Mouse (Mus musculus) heart, embryonic 15.5 days (tissue): ENCODE results near the gene Trpm4. TPM values are rescaled to one million over a fixed set of nuclear protein-coding genes. Genes with fewer than 3 reads are reported as not detected.

ENCODE experiments used
- polyA plus RNA-seq: library from polyadenylated mRNA; unstranded; fragments of >200 nt; fragmentation: Nextera tagmentation; extraction: Ambion mirVana; gene quantifications from 2 replicates; pipeline ENCODE4 v1.2.1, GENCODE M21; 2015

Gene Trpm4
- polyA plus RNA-seq, 1 experiment from 2014 or later, result 12.7 TPM

Other genes with a start within 250 kb of the Trpm4 start
- 223 and 285 TPM in 2 replicates for gene Rcn3, start 241.6 kb downstream of the Trpm4 start, polyA plus RNA-seq
- 52.5 and 62.7 TPM in 2 replicates for gene Fcgrt, start 229.9 kb downstream of the Trpm4 start, polyA plus RNA-seq
- 794 and 808 TPM in 2 replicates for gene Rps11, start 209.3 kb downstream of the Trpm4 start, polyA plus RNA-seq
- 697 and 762 TPM in 2 replicates for gene Rpl13a, start 205.0 kb downstream of the Trpm4 start, polyA plus RNA-seq
- gene Gm45713, start 197.5 kb downstream of the Trpm4 start, polyA plus RNA-seq, result 0.22 TPM in 1 of 2 replicates, not detected in the other
- gene Flt3l, start 197.3 kb downstream of the Trpm4 start, polyA plus RNA-seq, result 1.5 and 2.2 TPM in 2 replicates
- gene Pih1d1, start 179.5 kb downstream of the Trpm4 start, polyA plus RNA-seq, result 76.5 and 77.3 TPM in 2 replicates
- 26.4 and 40.4 TPM in 2 replicates for gene Aldh16a1, start 179.2 kb downstream of the Trpm4 start, polyA plus RNA-seq
- 2.7 and 3.5 TPM in 2 replicates for gene Slc17a7, start 169.8 kb downstream of the Trpm4 start, polyA plus RNA-seq
- gene Gfy, start 154.2 kb downstream of the Trpm4 start, polyA plus RNA-seq, result 0.10 TPM in 1 of 2 replicates, not detected in the other
- not detected in 2 replicates for gene Pth2, start 152.8 kb downstream of the Trpm4 start, polyA plus RNA-seq
- gene Ccdc155, start 128.9 kb downstream of the Trpm4 start, polyA plus RNA-seq, result 0.53 and 0.80 TPM in 2 replicates
- 0.90 and 1.2 TPM in 2 replicates for gene Dkkl1, start 121.6 kb downstream of the Trpm4 start, polyA plus RNA-seq
- gene Tead2, start 118.0 kb downstream of the Trpm4 start, polyA plus RNA-seq, result 89.0 and 106 TPM in 2 replicates
- 2.4 and 8.3 TPM in 2 replicates for gene Cd37, start 94.7 kb downstream of the Trpm4 start, polyA plus RNA-seq
- 0.11 and 0.18 TPM in 2 replicates for gene Slc6a16, start 92.7 kb downstream of the Trpm4 start, polyA plus RNA-seq
- not detected in 2 replicates for gene Slc6a21, start 56.3 kb downstream of the Trpm4 start, polyA plus RNA-seq
- gene Hrc, start 1.5 kb upstream of the Trpm4 start, polyA plus RNA-seq, result 25.2 and 26.4 TPM in 2 replicates
- gene Ppfia3, start 33.2 kb upstream of the Trpm4 start, polyA plus RNA-seq, result 1.6 and 2.1 TPM in 2 replicates
- gene Lin7b, start 36.8 kb upstream of the Trpm4 start, polyA plus RNA-seq, result 1.2 and 1.3 TPM in 2 replicates
- 123 and 146 TPM in 2 replicates for gene Snrnp70, start 62.0 kb upstream of the Trpm4 start, polyA plus RNA-seq
- 0.33 and 0.58 TPM in 2 replicates for gene Kcna7, start 71.9 kb upstream of the Trpm4 start, polyA plus RNA-seq
- 0.81 and 1.6 TPM in 2 replicates for gene Ntf5, start 79.9 kb upstream of the Trpm4 start, polyA plus RNA-seq
- not detected in 2 replicates for gene Lhb, start 87.0 kb upstream of the Trpm4 start, polyA plus RNA-seq
- gene Gys1, start 101.1 kb upstream of the Trpm4 start, polyA plus RNA-seq, result 111 and 113 TPM in 2 replicates
- 65.0 and 82.1 TPM in 2 replicates for gene Ruvbl2, start 104.3 kb upstream of the Trpm4 start, polyA plus RNA-seq
- gene Ftl1, start 126.1 kb upstream of the Trpm4 start, polyA plus RNA-seq, result 3,328 and 3,965 TPM in 2 replicates
- gene Bax, start 133.1 kb upstream of the Trpm4 start, polyA plus RNA-seq, result 107 and 112 TPM in 2 replicates
- 0.28 and 1.3 TPM in 2 replicates for gene Tulp2, start 148.1 kb upstream of the Trpm4 start, polyA plus RNA-seq
- gene Gm45808, start 153.0 kb upstream of the Trpm4 start, polyA plus RNA-seq, result not detected in 2 replicates
- 4.0 and 4.1 TPM in 2 replicates for gene Dhdh, start 155.0 kb upstream of the Trpm4 start, polyA plus RNA-seq
- 144 and 177 TPM in 2 replicates for gene Nucb1, start 176.6 kb upstream of the Trpm4 start, polyA plus RNA-seq
- 25.3 and 37.6 TPM in 2 replicates for gene Ppp1r15a, start 192.5 kb upstream of the Trpm4 start, polyA plus RNA-seq
- 1.0 and 2.6 TPM in 2 replicates for gene Plekha4, start 192.6 kb upstream of the Trpm4 start, polyA plus RNA-seq
- 0.24 and 0.82 TPM in 2 replicates for gene Hsd17b14, start 221.1 kb upstream of the Trpm4 start, polyA plus RNA-seq
- 79.4 and 84.5 TPM in 2 replicates for gene Bcat2, start 236.4 kb upstream of the Trpm4 start, polyA plus RNA-seq